Mouse (Mus musculus) lung, postnatal 0 days (tissue): Measurements from ENCODE around the gene Adora1.

Experiments
- CTCF ChIP-seq: IDR thresholded peaks from 2 replicates; pipeline ENCODE4 v1.5.1; 2016; ENCODE audit warnings: antibody characterized with exemption, mild to moderate bottlenecking
- EP300 ChIP-seq: IDR thresholded peaks from 2 replicates; pipeline ENCODE4 v1.6.1; 2016; ENCODE audit warnings: antibody characterized with exemption, mild to moderate bottlenecking, control low read depth

DNA sequence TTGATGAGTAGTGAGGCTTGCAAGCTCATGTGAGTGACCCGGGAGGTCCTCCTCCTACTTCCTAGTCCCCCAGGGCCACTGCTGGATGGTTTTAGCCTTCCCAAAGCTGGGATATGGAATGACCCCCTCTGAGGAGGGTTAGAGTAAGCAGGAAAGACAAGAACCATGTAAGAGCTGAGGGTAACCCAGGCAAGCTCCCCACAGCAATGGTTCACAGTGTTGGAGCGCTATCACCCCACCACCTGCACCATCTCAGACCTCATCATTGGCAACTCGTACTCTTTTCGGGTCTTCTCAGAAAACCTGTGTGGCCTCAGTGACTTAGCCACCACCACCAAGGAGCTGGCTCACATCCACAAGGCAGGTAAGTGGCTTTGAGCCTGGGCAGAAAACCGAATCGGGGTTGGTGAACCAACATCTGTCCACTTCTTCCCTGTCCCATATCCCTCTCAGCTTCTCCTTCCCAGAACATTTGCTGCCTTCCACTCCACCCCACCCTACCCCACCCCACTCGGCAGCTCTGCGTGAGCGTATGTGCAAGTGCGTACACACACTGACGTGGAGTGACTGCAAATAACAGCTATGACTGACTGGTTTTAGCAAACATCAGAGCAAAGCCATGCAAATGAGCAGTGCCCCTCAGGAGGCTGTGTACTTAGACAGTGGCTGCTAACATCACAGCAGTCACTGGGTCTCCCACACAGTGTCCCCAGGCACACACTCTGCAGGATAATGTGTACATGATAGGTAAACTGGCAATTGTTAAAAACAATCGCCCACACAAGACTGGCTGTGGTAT is 36.8 kb downstream of the Adora1 start:
- TF ChIP-seq CTCF (no peak), EP300 (peak; percentile 51; the same call in 1 of the 2 replicates)
